Mouse (Mus musculus) lung, embryonic 14.5 days (tissue): ENCODE results near the gene Itk. TPM values are rescaled to one million over a fixed set of nuclear protein-coding genes. Genes with fewer than 3 reads are reported as not detected.
A peak's percentile ranks its signal among the peaks of the same experiment; 100 is the strongest.
"Not testable (repeated sequence)": the region's sequence is repeated elsewhere in the genome, so short reads cannot be mapped to it uniquely, and the experiment has no call there.

Experiments
- ATAC-seq: fragments of 200-750 bp; cut with Nextera tagmentation; 2 replicates; pipeline ENCODE4 v1.8.0; 2017; ENCODE audit warnings: mild to moderate bottlenecking, moderate TSS enrichment, moderate library complexity; ENCODE audit not compliant: insufficient read depth
- DNase-seq: peaks from one replicate; pipeline ENCODE4 v3.0.0-alpha.2; 2015
- H3K27ac ChIP-seq: fragments of 300-500 bp; sonication (generic); 2 replicates; pipeline ENCODE4 v1.5.1; 2014; ENCODE audit warnings: low read depth, mild to moderate bottlenecking, moderate library complexity
- H3K27me3 ChIP-seq: fragments of 300-500 bp; sonication (generic); 2 replicates; pipeline ENCODE4 v1.6.1; 2014; ENCODE audit warnings: low read length, control low read depth; ENCODE audit not compliant: insufficient read depth
- H3K36me3 ChIP-seq: fragments of 300-500 bp; sonication (generic); 2 replicates; pipeline ENCODE4 v1.6.1; 2014; ENCODE audit warnings: control low read depth; ENCODE audit not compliant: insufficient read depth
- H3K4me1 ChIP-seq: fragments of 300-500 bp; sonication (generic); 2 replicates; pipeline ENCODE4 v1.6.1; 2014; ENCODE audit warnings: antibody characterized with exemption, control low read depth; ENCODE audit not compliant: insufficient read depth
- H3K4me2 ChIP-seq: fragments of 300-500 bp; sonication (generic); 2 replicates; pipeline ENCODE4 v1.6.1; 2014; ENCODE audit warnings: mild to moderate bottlenecking
- H3K4me3 ChIP-seq: fragments of 300-500 bp; sonication (generic); 2 replicates; pipeline ENCODE4 v1.5.1; 2014; ENCODE audit warnings: low read depth, low read length
- H3K9ac ChIP-seq: fragments of 300-500 bp; sonication (generic); 2 replicates; pipeline ENCODE4 v1.6.1; 2014
- H3K9me3 ChIP-seq: fragments of 300-500 bp; sonication (generic); 2 replicates; pipeline ENCODE4 v1.6.1; 2016; ENCODE audit warnings: low read depth, low read length, control low read depth
- CTCF ChIP-seq: IDR thresholded peaks from 2 replicates; pipeline ENCODE4 v1.5.1; 2016; ENCODE audit warnings: antibody characterized with exemption, low read depth
- WGBS: fragments of 180-500 bp; shearing (Covaris S2); extraction: QIAGEN DNeasy Blood & Tissue Kit; methylation state at CpG from one replicate; pipeline ENCODE4 v1.1.7; 2014; 5-methylcytosine and 5-hydroxymethylcytosine counted together
- polyA plus RNA-seq: library from polyadenylated mRNA; unstranded; fragments of >200 nt; fragmentation: Nextera tagmentation; extraction: Ambion mirVana; gene quantifications from 2 replicates; pipeline ENCODE4 v1.2.1, GENCODE M21; 2014

Gene Itk
- polyA plus RNA-seq, result 0.08 TPM in 1 of 2 replicates, not detected in the other

GRCm38 (mm10) chr11:46389336-46390117, at the start of gene Itk:
Itk (minus strand) TSS chr11:46389515.
- TF ChIP-seq CTCF, result no peak
- H3K36me3 ChIP-seq, result no peaks in the 10 kb centered on the region
- no peak within 1 kb of the TSS for H3K9ac ChIP-seq
- DNase-seq (no peak), ATAC-seq (no peak)
- H3K27me3 ChIP-seq, result no peaks in the 10 kb centered on the region
- no peaks in the 10 kb centered on the region for H3K4me1 ChIP-seq
- WGBS, result 74% methylated on average over 13 of the region's 13 CpGs
- no peak within 1 kb of the TSS for H3K4me2 ChIP-seq
- H3K9me3 ChIP-seq, result no peaks in the 10 kb centered on the region
- no peak within 1 kb of the TSS for H3K27ac ChIP-seq
- no peak within 1 kb of the TSS for H3K4me3 ChIP-seq

DNA sequence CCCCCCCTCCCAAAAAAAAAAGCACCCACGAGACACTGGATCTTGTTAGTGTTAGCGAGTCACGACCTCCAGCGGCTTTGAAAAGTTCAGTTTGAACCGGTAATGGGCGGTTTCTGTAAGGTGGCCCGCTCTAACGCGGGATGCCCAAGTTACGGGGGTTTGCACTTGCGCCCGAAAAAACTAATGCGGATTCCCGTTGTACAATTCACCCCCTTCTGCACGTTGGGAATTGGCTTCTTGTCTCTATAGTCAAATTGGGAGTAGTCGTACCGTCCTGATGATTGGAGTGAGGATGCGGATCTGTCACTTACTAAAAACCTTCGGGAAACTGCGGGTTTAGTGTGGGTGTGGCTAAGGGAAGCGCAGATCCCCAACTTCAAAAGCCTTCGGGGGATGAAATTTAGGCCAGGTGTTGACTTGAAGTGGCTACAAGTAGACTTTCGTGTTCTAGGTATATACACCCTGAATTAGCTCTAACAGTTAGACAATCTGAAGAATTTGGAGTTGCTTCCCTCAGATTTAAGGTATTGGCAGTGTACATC, 48.2 kb upstream of the Itk start:
- under 1% methylated on average over 23 of the region's 23 CpGs for WGBS
- H3K9me3 ChIP-seq, result no peaks in the 10 kb centered on the region
- DNase-seq, result peak; percentile 80
- 0 out of 2 replicates have a peak, but pooled peaks have one; percentile 43 for ATAC-seq
- H3K4me2 ChIP-seq, result peak overlapping the region; percentile 89
- peaks cover 15% of the 10 kb centered on the region for H3K36me3 ChIP-seq
- H3K4me3 ChIP-seq, result peak overlapping the region; percentile 91
- H3K4me1 ChIP-seq, result peaks cover 3% of the 10 kb centered on the region; the same call in 1 of the 2 replicates
- TF ChIP-seq CTCF, result no peak
- peak overlapping the region; percentile 93 for H3K27ac ChIP-seq
- peak overlapping the region; percentile 95 for H3K9ac ChIP-seq
- no peaks in the 10 kb centered on the region for H3K27me3 ChIP-seq

DNA sequence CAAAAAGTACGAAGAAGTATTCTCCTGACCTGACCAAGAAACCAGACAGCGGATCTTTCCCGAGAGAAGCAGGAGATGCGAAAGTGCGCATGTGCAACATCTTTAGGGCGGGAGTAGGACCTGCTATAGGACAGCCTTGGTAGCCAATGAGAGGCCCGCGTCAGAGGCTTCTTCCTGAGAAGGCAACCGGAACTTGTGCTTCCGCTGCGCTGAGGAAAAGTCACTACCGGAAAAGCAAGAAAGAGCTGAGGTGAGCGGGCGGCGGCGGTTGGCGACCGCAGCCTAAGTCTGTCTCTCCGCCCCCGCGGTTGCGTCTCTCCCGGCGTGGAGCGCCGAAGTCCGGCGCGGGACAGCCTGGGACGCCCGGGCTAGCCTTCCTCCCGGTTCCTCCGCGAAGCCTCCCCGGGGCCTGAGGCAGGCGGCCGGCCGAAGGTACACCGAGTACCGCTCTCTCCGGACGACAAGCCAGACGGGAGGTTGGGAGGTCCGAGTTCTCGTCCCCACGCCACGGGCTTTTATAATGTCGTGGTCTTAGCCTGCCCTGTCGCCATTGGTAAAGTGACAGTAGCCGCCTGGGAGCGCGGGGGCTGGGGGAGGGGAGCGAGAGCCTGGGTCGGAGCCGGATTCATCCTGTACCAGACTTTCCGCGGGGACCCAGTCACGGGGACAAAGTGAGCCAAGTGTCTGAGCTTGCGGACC, 47.6 kb upstream of the Itk start, which contains the start of gene Med7:
Gene Med7, plus strand, starts transcription at position 166 of the 699 bp plus-strand sequence.
- H3K27me3 ChIP-seq, result no peaks in the 10 kb centered on the region
- H3K36me3 ChIP-seq, result peaks cover 13% of the 10 kb centered on the region
- peak; percentile 98 for DNase-seq
- TF ChIP-seq CTCF, result no peak
- peak; percentile 99 for ATAC-seq
- H3K9me3 ChIP-seq, result no peaks in the 10 kb centered on the region
- WGBS, result under 1% methylated on average over 59 of the region's 59 CpGs
- peak within 1 kb of the TSS; percentile 89 for H3K4me2 ChIP-seq
- peak within 1 kb of the TSS; percentile 91 for H3K4me3 ChIP-seq
- H3K4me1 ChIP-seq, result peaks cover 3% of the 10 kb centered on the region; the same call in 1 of the 2 replicates
- H3K27ac ChIP-seq, result peak within 1 kb of the TSS; percentile 93
- peak within 1 kb of the TSS; percentile 95 for H3K9ac ChIP-seq

DNA sequence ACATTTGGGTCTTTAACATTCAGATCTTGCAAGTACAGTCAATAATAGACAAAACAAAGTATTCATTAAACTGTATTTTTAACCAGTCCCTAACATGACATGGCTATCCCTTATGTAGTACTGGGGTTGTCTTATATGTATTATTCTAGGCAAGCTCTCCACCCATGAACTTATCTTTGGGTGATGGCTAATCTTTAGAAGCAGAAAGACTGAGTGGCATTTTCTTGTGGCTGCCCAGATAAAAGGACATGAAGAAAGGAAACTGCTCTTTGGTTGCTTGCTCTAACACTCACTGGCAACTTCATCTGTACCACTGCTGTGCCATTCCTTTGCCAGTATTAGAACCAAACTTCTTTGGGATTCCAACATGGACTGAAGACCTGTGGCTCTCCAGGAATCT, 46.0 kb upstream of the Itk start:
- ATAC-seq, result no peak
- H3K4me3 ChIP-seq, result no peak overlapping the region
- H3K36me3 ChIP-seq, result peaks cover 1% of the 10 kb centered on the region; the same call in 1 of the 2 replicates
- H3K27ac ChIP-seq, result no peak overlapping the region
- H3K9me3 ChIP-seq, result no peaks in the 10 kb centered on the region
- H3K4me2 ChIP-seq, result no peak overlapping the region
- no peak for DNase-seq
- peaks cover 3% of the 10 kb centered on the region; the same call in 1 of the 2 replicates for H3K4me1 ChIP-seq
- H3K9ac ChIP-seq, result no peak overlapping the region
- no peak for TF ChIP-seq CTCF
- no peaks in the 10 kb centered on the region for H3K27me3 ChIP-seq

DNA sequence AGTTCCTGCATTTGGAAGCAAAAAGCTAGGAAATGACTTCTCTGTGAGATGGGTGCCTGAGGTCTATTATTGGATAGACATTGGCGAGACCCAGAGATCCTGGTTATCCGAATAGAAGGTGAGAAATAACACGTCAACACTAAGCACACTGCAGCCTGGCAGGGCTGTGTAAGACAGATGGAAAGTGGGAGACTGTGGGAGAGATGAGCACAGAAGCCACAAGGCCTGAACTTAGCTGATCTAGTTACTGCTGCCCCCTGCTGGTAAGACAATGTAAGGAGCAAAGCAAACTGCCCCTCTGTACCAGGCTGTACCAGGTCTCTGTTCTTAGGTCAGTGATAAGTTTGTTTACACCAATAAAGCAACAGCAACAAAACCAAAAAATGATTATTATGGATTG, 41.8 kb upstream of the Itk start:
- H3K4me3 ChIP-seq, result no peak overlapping the region
- no peak overlapping the region for H3K4me2 ChIP-seq
- peak; percentile 91 for DNase-seq
- no peaks in the 10 kb centered on the region for H3K4me1 ChIP-seq
- H3K36me3 ChIP-seq, result no peaks in the 10 kb centered on the region
- H3K9me3 ChIP-seq, result no peaks in the 10 kb centered on the region
- WGBS, result 17% methylated on average over 3 of the region's 3 CpGs
- ATAC-seq, result peak; percentile 88; the same call in 1 of the 2 replicates
- no peaks in the 10 kb centered on the region for H3K27me3 ChIP-seq
- TF ChIP-seq CTCF, result peak; percentile 84
- H3K27ac ChIP-seq, result no peak overlapping the region
- no peak overlapping the region for H3K9ac ChIP-seq

- TF ChIP-seq CTCF, result no peak
- no peaks in the 10 kb centered on the region for H3K36me3 ChIP-seq
- 90% methylated on average over 2 of the region's 2 CpGs for WGBS
- no peak for ATAC-seq
- no peak for DNase-seq
- no peak overlapping the region for H3K27ac ChIP-seq
- no peak overlapping the region for H3K4me3 ChIP-seq
- H3K27me3 ChIP-seq, result no peaks in the 10 kb centered on the region
- H3K9ac ChIP-seq, result no peak overlapping the region
- no peak overlapping the region for H3K4me2 ChIP-seq
- no peaks in the 10 kb centered on the region for H3K4me1 ChIP-seq
- no peaks in the 10 kb centered on the region for H3K9me3 ChIP-seq
These were observed 40.8 kb upstream of the Itk start for GRCm38 (mm10) chr11:46430123-46430522.

DNA sequence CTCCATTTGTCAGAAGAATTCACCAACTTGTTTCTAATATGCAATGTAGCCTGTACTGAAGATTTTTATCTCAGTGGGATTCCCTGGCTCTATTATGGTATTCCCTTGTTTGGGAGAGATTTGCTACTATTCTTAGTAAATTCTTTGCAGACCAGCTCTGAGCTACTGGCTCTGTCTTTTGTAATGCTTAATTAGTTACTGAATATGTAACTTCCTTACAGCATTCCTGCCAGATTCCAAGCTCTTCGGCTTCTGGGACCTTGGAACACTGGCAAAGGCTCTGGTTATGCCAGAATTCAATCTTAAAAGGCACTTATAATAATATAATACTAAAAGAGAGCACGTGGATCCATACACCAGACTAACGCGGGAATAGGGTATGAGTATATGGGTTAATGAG, 38.8 kb upstream of the Itk start:
- not testable (repeated sequence) for H3K4me3 ChIP-seq, H3K27ac ChIP-seq, H3K9ac ChIP-seq, H3K36me3 ChIP-seq, H3K4me1 ChIP-seq, DNase-seq, H3K4me2 ChIP-seq, H3K27me3 ChIP-seq, H3K9me3 ChIP-seq, ATAC-seq
- 63% methylated on average over 4 of the region's 4 CpGs for WGBS
